Mouse (Mus musculus) lung, postnatal 0 days (tissue): Measurements from ENCODE around the gene Pip5k1b.

ENCODE experiments used
- CTCF ChIP-seq: IDR thresholded peaks from 2 replicates; pipeline ENCODE4 v1.5.1; 2016; ENCODE audit warnings: antibody characterized with exemption, mild to moderate bottlenecking
- EP300 ChIP-seq: IDR thresholded peaks from 2 replicates; pipeline ENCODE4 v1.6.1; 2016; ENCODE audit warnings: antibody characterized with exemption, mild to moderate bottlenecking, control low read depth

- TF ChIP-seq CTCF (peak; percentile 18; the same call in 1 of the 2 replicates), EP300 (no peak)
These were observed 289.4 kb downstream of the Pip5k1b start for GRCm38 (mm10) chr19:24266046-24266830.
